Mouse (Mus musculus): ENCODE measurements around the gene Pianp.

DNA sequence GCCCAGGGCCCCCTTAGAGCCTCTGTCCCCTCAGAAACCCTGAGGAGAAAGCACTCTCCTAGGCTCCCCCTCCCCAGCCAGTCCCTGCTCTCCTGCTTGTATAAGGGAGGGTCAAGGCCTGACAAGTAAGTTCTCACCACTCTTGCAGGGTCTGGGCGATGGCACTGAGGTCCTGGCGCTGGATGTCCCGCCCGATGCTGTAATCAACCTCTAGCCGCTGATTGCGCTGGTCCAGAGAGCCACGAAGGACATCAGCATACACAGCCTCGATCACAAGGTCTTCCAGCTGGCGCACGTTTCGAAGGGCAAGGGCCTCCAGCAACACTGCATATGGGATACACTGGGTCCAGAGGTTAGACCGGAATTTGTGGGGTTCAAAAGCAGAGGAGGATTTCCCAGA, 35.5 kb upstream of the Pianp start:
- TF ChIP-seq POLR2A (IDR thresholded peaks at IDR 0.05; ENCODE audit: extremely low read depth, insufficient read depth, low read length), result no peak
- TF ChIP-seq CTCF (IDR thresholded peaks at IDR 0.05; ENCODE audit: extremely low read depth, insufficient read depth, low read length), result no peak
